Mouse (Mus musculus) heart, postnatal 0 days (tissue): ENCODE results near the gene Prkag2.

Experiments used
- CTCF ChIP-seq: IDR thresholded peaks from 2 replicates; pipeline ENCODE4 v1.5.1; 2016; ENCODE audit warnings: antibody characterized with exemption, control low read depth, low read depth
- EP300 ChIP-seq: IDR thresholded peaks from 2 replicates; pipeline ENCODE4 v1.6.1; 2016; ENCODE audit warnings: antibody characterized with exemption, low read depth

DNA sequence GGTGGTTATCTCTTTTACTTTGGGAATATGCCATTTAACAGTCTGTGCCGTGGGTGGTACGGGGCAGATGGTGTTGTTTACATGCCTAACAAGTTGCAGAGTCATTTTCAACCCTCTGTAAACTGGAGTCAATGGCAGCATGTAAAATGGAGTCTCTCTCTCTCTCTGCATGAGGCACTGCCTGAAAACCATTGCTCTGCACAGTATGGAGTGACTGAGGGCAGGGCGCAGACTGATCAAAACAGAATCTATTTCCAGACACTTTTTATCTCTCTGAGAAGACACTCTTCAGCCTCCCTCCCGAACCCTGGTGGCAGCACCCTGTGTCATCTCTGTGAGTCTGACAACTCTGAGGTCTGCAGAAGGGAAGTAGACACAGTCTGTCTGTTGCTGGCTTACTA lies 69.0 kb downstream of the Prkag2 start:
- no peak for TF ChIP-seq CTCF
- TF ChIP-seq EP300, result no peak
